Mouse (Mus musculus) small intestine, adult 2 months (tissue): Measurements from ENCODE around the gene Gm28048.

ENCODE experiments used
- CTCF ChIP-seq: fragments of 200-500 bp; IDR thresholded peaks from 2 replicates; pipeline ENCODE4 v1.5.1; 2012; ENCODE audit warnings: low read depth, mild to moderate bottlenecking, control low read depth, inconsistent platforms, low read length, moderate library complexity, mixed read lengths; ENCODE audit not compliant: insufficient replicate concordance, insufficient read length; ENCODE audit errors: extremely low read depth
- POLR2A ChIP-seq: fragments of 200-500 bp; IDR thresholded peaks from 2 replicates; pipeline ENCODE4 v1.6.1; 2012; ENCODE audit warnings: low read depth, mild to moderate bottlenecking, control low read depth, inconsistent platforms, low read length, moderate library complexity

DNA sequence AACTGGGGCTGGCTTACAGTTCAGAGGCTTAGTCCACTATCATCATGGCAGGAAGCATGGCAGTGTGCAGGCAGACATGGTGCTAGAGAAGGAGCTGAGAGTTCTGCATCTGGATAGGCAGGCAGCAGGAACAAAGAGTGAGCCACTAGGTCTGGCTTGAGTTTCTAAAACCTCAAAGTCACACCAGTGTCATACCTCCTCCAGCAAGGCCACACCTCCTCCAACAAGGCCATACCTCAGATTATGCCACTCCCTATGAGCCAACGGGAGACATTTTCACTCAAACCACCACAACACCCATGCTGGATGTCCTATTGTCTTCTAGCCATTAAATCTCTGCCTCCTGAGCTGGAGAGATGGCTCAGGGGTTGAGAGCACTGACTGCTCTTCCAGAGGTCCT is 176.7 kb downstream of the Gm28048 start:
- TF ChIP-seq CTCF (no peak), POLR2A (no peak)
